Mouse (Mus musculus): Measurements from ENCODE around the gene Myod1. TPM values are rescaled to one million over a fixed set of nuclear protein-coding genes. Genes with fewer than 3 reads are reported as not detected.

Gene Myod1
- polyA plus RNA-seq, 1 experiment from 2014 or later: 8.1 TPM

- H3K9me3 ChIP-seq (replicated peaks; ENCODE audit: control insufficient read depth, low read length): no peaks in the 10 kb centered on the region
- H3K27me3 ChIP-seq (ENCODE audit: control insufficient read depth, insufficient read depth, low read length): peaks cover 27% of the 10 kb centered on the region
- H3K4me1 ChIP-seq (ENCODE audit: control insufficient read depth, insufficient read depth, low read length): no peaks in the 10 kb centered on the region
- no peak overlapping the region for H3K27ac ChIP-seq (replicated peaks; ENCODE audit: low read depth, low read length)
- DNase-seq (ENCODE audit: low spot score): no peak
- H3K36me3 ChIP-seq (replicated peaks; ENCODE audit: control insufficient read depth, insufficient read depth, low read depth, low read length): no peaks in the 10 kb centered on the region
- no peak for ATAC-seq (replicated peaks; ENCODE audit: insufficient number of reproducible peaks, low FRiP score, low TSS enrichment, low read depth)
- H3K4me3 ChIP-seq (ENCODE audit: low read depth, low read length): no peak overlapping the region
- no peak overlapping the region for H3K4me2 ChIP-seq (ENCODE audit: low read depth, low read length)
- WGBS: 48% methylated on average over 9 of the region's 9 CpGs
- H3K9ac ChIP-seq (replicated peaks; ENCODE audit: low read length): no peak overlapping the region
These were observed 26.1 kb upstream of the Myod1 start for GRCm38 (mm10) chr7:46350119-46350702.

- Histone ChIP-seq H3K4me3 (ENCODE audit: low read depth, low read length) (no peak overlapping the region), H3K4me1 (ENCODE audit: control insufficient read depth, insufficient read depth, low read length) (no peaks in the 10 kb centered on the region), H3K4me2 (ENCODE audit: low read depth, low read length) (no peak overlapping the region), H3K27ac (replicated peaks; ENCODE audit: low read depth, low read length) (no peak overlapping the region), H3K36me3 (replicated peaks; ENCODE audit: control insufficient read depth, insufficient read depth, low read depth, low read length) (no peaks in the 10 kb centered on the region), H3K9me3 (replicated peaks; ENCODE audit: control insufficient read depth, low read length) (no peaks in the 10 kb centered on the region), H3K9ac (replicated peaks; ENCODE audit: low read length) (no peak overlapping the region), H3K27me3 (ENCODE audit: control insufficient read depth, insufficient read depth, low read length) (peaks cover 25% of the 10 kb centered on the region)
- DNase-seq (ENCODE audit: low spot score) (no peak), ATAC-seq (replicated peaks; ENCODE audit: insufficient number of reproducible peaks, low FRiP score, low TSS enrichment, low read depth) (no peak)
- 69% methylated on average over 2 of the region's 2 CpGs for WGBS
These were observed 23.5 kb upstream of the Myod1 start for GRCm38 (mm10) chr7:46352748-46353147.

DNA sequence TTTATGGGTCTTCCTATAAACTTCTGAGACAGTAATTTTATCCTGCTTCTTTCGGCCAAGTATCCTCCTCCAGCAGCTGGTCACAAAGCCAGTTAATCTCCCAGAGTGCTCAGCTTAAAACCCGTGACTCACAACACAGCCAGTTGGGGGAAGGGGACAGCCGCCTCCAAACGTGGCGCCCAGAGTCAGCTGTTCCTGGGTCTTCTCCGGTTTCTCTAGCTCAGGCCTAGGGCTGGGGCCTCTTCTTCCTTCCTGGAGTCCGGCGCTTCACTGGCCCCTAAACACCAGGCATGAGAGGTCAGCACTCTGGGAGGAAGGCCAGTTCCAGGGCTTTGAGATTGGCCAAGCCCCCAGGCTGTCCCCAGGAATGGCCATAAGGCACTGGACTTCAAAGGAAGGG is 23.1 kb upstream of the Myod1 start:
- Histone ChIP-seq H3K27me3 (ENCODE audit: control insufficient read depth, insufficient read depth, low read length) (peaks cover 20% of the 10 kb centered on the region), H3K27ac (replicated peaks; ENCODE audit: low read depth, low read length) (no peak overlapping the region), H3K9ac (replicated peaks; ENCODE audit: low read length) (no peak overlapping the region), H3K4me3 (ENCODE audit: low read depth, low read length) (no peak overlapping the region), H3K4me2 (ENCODE audit: low read depth, low read length) (no peak overlapping the region), H3K36me3 (replicated peaks; ENCODE audit: control insufficient read depth, insufficient read depth, low read depth, low read length) (no peaks in the 10 kb centered on the region), H3K9me3 (replicated peaks; ENCODE audit: control insufficient read depth, low read length) (no peaks in the 10 kb centered on the region), H3K4me1 (ENCODE audit: control insufficient read depth, insufficient read depth, low read length) (no peaks in the 10 kb centered on the region)
- DNase-seq (ENCODE audit: low spot score) (no peak), ATAC-seq (replicated peaks; ENCODE audit: insufficient number of reproducible peaks, low FRiP score, low TSS enrichment, low read depth) (no peak)
- WGBS: 48% methylated on average over 8 of the region's 8 CpGs

DNA sequence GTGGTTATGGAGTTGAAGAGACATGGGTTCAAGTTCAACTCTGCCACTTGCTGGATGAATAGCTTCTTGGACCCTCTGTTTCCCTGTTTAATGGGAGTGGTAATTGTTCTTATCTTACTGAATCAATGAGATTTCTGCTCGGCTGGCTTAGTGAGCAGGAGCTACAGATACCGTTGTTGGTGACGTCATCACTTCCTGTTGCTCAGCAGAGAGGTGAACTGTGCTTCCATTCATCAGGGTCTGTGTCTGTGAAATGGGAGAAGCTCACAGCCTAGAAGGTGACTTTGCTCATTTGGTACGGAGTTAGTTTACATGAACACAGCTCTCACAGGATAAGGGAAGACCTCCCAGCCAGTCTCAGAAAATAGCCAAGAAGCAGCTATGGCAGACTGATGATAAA is 22.4 kb upstream of the Myod1 start:
- H3K9me3 ChIP-seq (replicated peaks; ENCODE audit: control insufficient read depth, low read length): no peaks in the 10 kb centered on the region

GRCm38 (mm10) chr7:46361776-46362175 is 14.5 kb upstream of the Myod1 start:
- no peak overlapping the region for H3K4me2 ChIP-seq (ENCODE audit: low read depth, low read length)
- H3K27me3 ChIP-seq (ENCODE audit: control insufficient read depth, insufficient read depth, low read length): no peaks in the 10 kb centered on the region
- H3K27ac ChIP-seq (replicated peaks; ENCODE audit: low read depth, low read length): no peak overlapping the region
- H3K9me3 ChIP-seq (replicated peaks; ENCODE audit: control insufficient read depth, low read length): no peaks in the 10 kb centered on the region
- no peak for DNase-seq (ENCODE audit: low spot score)
- ATAC-seq (replicated peaks; ENCODE audit: insufficient number of reproducible peaks, low FRiP score, low TSS enrichment, low read depth): no peak
- no peaks in the 10 kb centered on the region for H3K4me1 ChIP-seq (ENCODE audit: control insufficient read depth, insufficient read depth, low read length)
- no peaks in the 10 kb centered on the region for H3K36me3 ChIP-seq (replicated peaks; ENCODE audit: control insufficient read depth, insufficient read depth, low read depth, low read length)
- no peak overlapping the region for H3K9ac ChIP-seq (replicated peaks; ENCODE audit: low read length)
- H3K4me3 ChIP-seq (ENCODE audit: low read depth, low read length): no peak overlapping the region

More for the DNA sequence above, 22.4 kb upstream of the Myod1 start:
- Histone ChIP-seq H3K9ac (replicated peaks; ENCODE audit: low read length) (no peak overlapping the region), H3K36me3 (replicated peaks; ENCODE audit: control insufficient read depth, insufficient read depth, low read depth, low read length) (no peaks in the 10 kb centered on the region), H3K27me3 (ENCODE audit: control insufficient read depth, insufficient read depth, low read length) (peaks cover 14% of the 10 kb centered on the region), H3K4me3 (ENCODE audit: low read depth, low read length) (no peak overlapping the region), H3K27ac (replicated peaks; ENCODE audit: low read depth, low read length) (no peak overlapping the region), H3K4me1 (ENCODE audit: control insufficient read depth, insufficient read depth, low read length) (no peaks in the 10 kb centered on the region), H3K4me2 (ENCODE audit: low read depth, low read length) (no peak overlapping the region)
- 36% methylated on average over 4 of the region's 4 CpGs for WGBS
- DNase-seq (ENCODE audit: low spot score) (no peak), ATAC-seq (replicated peaks; ENCODE audit: insufficient number of reproducible peaks, low FRiP score, low TSS enrichment, low read depth) (no peak)

GRCm38 (mm10) chr7:46364154-46364553 is 12.1 kb upstream of the Myod1 start:
- Histone ChIP-seq H3K4me1 (ENCODE audit: control insufficient read depth, insufficient read depth, low read length) (no peaks in the 10 kb centered on the region), H3K27me3 (ENCODE audit: control insufficient read depth, insufficient read depth, low read length) (no peaks in the 10 kb centered on the region), H3K4me3 (ENCODE audit: low read depth, low read length) (no peak overlapping the region), H3K36me3 (replicated peaks; ENCODE audit: control insufficient read depth, insufficient read depth, low read depth, low read length) (no peaks in the 10 kb centered on the region), H3K4me2 (ENCODE audit: low read depth, low read length) (no peak overlapping the region), H3K9me3 (replicated peaks; ENCODE audit: control insufficient read depth, low read length) (no peaks in the 10 kb centered on the region), H3K27ac (replicated peaks; ENCODE audit: low read depth, low read length) (no peak overlapping the region), H3K9ac (replicated peaks; ENCODE audit: low read length) (no peak overlapping the region)
- 65% methylated on average over 4 of the region's 5 CpGs for WGBS
- DNase-seq (ENCODE audit: low spot score) (no peak), ATAC-seq (replicated peaks; ENCODE audit: insufficient number of reproducible peaks, low FRiP score, low TSS enrichment, low read depth) (no peak)

DNA sequence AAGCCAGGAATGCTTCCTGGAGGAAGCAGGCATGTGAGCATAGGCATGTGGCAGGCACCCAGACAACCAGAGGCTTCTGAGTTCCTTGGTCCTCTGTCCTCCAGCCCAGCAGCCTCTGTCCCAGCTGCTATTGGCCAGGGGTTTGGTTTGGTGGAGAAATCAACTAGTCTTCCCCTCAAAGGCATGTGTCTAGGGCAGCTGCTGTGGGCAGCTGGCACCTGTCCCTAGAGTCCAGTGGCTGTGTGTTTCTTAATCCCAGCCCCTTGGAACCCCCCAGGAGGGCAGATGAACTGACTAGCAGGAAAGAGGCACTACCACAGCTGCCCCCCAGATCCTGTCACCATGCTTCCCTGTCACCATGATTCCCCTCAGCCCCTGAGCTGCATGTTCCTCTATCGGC is 10.5 kb upstream of the Myod1 start:
- DNase-seq (ENCODE audit: low spot score) (no peak), ATAC-seq (replicated peaks; ENCODE audit: insufficient number of reproducible peaks, low FRiP score, low TSS enrichment, low read depth) (no peak)
- H3K4me3 ChIP-seq (ENCODE audit: low read depth, low read length): no peak overlapping the region
- no peak overlapping the region for H3K27ac ChIP-seq (replicated peaks; ENCODE audit: low read depth, low read length)
- no peaks in the 10 kb centered on the region for H3K9me3 ChIP-seq (replicated peaks; ENCODE audit: control insufficient read depth, low read length)
- H3K9ac ChIP-seq (replicated peaks; ENCODE audit: low read length): no peak overlapping the region
- no peaks in the 10 kb centered on the region for H3K4me1 ChIP-seq (ENCODE audit: control insufficient read depth, insufficient read depth, low read length)
- no peaks in the 10 kb centered on the region for H3K27me3 ChIP-seq (ENCODE audit: control insufficient read depth, insufficient read depth, low read length)
- 85% methylated on average over 1 of the region's 1 CpGs for WGBS
- H3K4me2 ChIP-seq (ENCODE audit: low read depth, low read length): no peak overlapping the region
- H3K36me3 ChIP-seq (replicated peaks; ENCODE audit: control insufficient read depth, insufficient read depth, low read depth, low read length): no peaks in the 10 kb centered on the region

GRCm38 (mm10) chr7:46371104-46371503 is 5.2 kb upstream of the Myod1 start:
- 68% methylated on average over 4 of the region's 4 CpGs for WGBS
- H3K27ac ChIP-seq (replicated peaks; ENCODE audit: low read depth, low read length): no peak overlapping the region

More at GRCm38 (mm10) chr7:46371104-46371503, 5.2 kb upstream of the Myod1 start:
- no peak for DNase-seq (ENCODE audit: low spot score)
- peaks cover 11% of the 10 kb centered on the region for H3K27me3 ChIP-seq (ENCODE audit: control insufficient read depth, insufficient read depth, low read length)
- H3K9me3 ChIP-seq (replicated peaks; ENCODE audit: control insufficient read depth, low read length): no peaks in the 10 kb centered on the region
- no peaks in the 10 kb centered on the region for H3K4me1 ChIP-seq (ENCODE audit: control insufficient read depth, insufficient read depth, low read length)
- ATAC-seq (replicated peaks; ENCODE audit: insufficient number of reproducible peaks, low FRiP score, low TSS enrichment, low read depth): no peak
- no peaks in the 10 kb centered on the region for H3K36me3 ChIP-seq (replicated peaks; ENCODE audit: control insufficient read depth, insufficient read depth, low read depth, low read length)
- H3K4me3 ChIP-seq (ENCODE audit: low read depth, low read length): no peak overlapping the region
- no peak overlapping the region for H3K9ac ChIP-seq (replicated peaks; ENCODE audit: low read length)
- no peak overlapping the region for H3K4me2 ChIP-seq (ENCODE audit: low read depth, low read length)

Data from embryonic facial prominence, embryonic 11.5 days (tissue).